Mouse (Mus musculus): ENCODE measurements around the gene Scin. TPM values are rescaled to one million over a fixed set of nuclear protein-coding genes. Genes with fewer than 3 reads are reported as not detected.

The Scin gene
- polyA plus RNA-seq, 1 experiment, result 0.01 TPM

GRCm38 (mm10) chr12:40133194-40133572, 845 bp downstream of the Scin start:
- H3K4me3 ChIP-seq, result no peak overlapping the region
- H3K4me2 ChIP-seq (ENCODE audit: low read depth), result no peak overlapping the region
- no peaks in the 10 kb centered on the region for H3K79me2 ChIP-seq (ENCODE audit: control insufficient read depth, insufficient read depth)
- no peaks in the 10 kb centered on the region for H3K36me3 ChIP-seq (ENCODE audit: control insufficient read depth, insufficient read depth)
- TF ChIP-seq MAX (IDR thresholded peaks at IDR 0.05; ENCODE audit: low read depth) (no peak), CEBPB (IDR thresholded peaks at IDR 0.05; ENCODE audit: insufficient read depth, poor library complexity, severe bottlenecking) (no peak), SRF (IDR thresholded peaks at IDR 0.05; ENCODE audit: control insufficient read depth, insufficient read length, low read depth) (no peak), TCF12 (IDR thresholded peaks at IDR 0.05; ENCODE audit: insufficient read depth, poor library complexity, severe bottlenecking) (no peak), E2F4 (IDR thresholded peaks at IDR 0.05; ENCODE audit: insufficient read depth) (no peak), MYOD1 (IDR thresholded peaks at IDR 0.05; ENCODE audit: control insufficient read depth in 1 of 3, insufficient read length in 2 of 3, low read depth in 2 of 3) (no peak), POLR2AphosphoS2 (IDR thresholded peaks at IDR 0.05; ENCODE audit: insufficient read length, low read depth) (no peak), USF1 (IDR thresholded peaks at IDR 0.05; ENCODE audit: low read depth) (no peak), TCF3 (IDR thresholded peaks at IDR 0.05; ENCODE audit: insufficient read length, low read depth) (no peak), REST (IDR thresholded peaks at IDR 0.05; ENCODE audit: insufficient read depth, insufficient read length) (no peak), POLR2A (IDR thresholded peaks at IDR 0.05; ENCODE audit: insufficient read length, low read depth) (no peak), MYOG (IDR thresholded peaks at IDR 0.05; ENCODE audit: control insufficient read depth in 1 of 3, insufficient read depth in 1 of 3, insufficient read length in 2 of 3, low read depth in 2 of 3) (no peak)
- no peaks in the 10 kb centered on the region for H3K27me3 ChIP-seq (ENCODE audit: control insufficient read depth, insufficient read depth, insufficient read length)
- H3ac ChIP-seq (ENCODE audit: control insufficient read depth, insufficient read length), result no peak overlapping the region

- no peak for TF ChIP-seq SRF (IDR thresholded peaks at IDR 0.05; ENCODE audit: control insufficient read depth, insufficient read length, low read depth)
- TF ChIP-seq MYOG (IDR thresholded peaks at IDR 0.05; ENCODE audit: control insufficient read depth in 1 of 3, insufficient read depth in 1 of 3, insufficient read length in 2 of 3, low read depth in 2 of 3), result no peak
- TF ChIP-seq E2F4 (IDR thresholded peaks at IDR 0.05; ENCODE audit: insufficient read depth), result no peak
- TF ChIP-seq TCF12 (IDR thresholded peaks at IDR 0.05; ENCODE audit: insufficient read depth, poor library complexity, severe bottlenecking), result no peak
- no peak for TF ChIP-seq POLR2A (IDR thresholded peaks at IDR 0.05; ENCODE audit: insufficient read length, low read depth)
- TF ChIP-seq MYOD1 (IDR thresholded peaks at IDR 0.05; ENCODE audit: control insufficient read depth in 1 of 3, insufficient read length in 2 of 3, low read depth in 2 of 3), result no peak
- TF ChIP-seq POLR2AphosphoS2 (IDR thresholded peaks at IDR 0.05; ENCODE audit: insufficient read length, low read depth), result no peak
- no peak for TF ChIP-seq REST (IDR thresholded peaks at IDR 0.05; ENCODE audit: insufficient read depth, insufficient read length)
- TF ChIP-seq MAX (IDR thresholded peaks at IDR 0.05; ENCODE audit: low read depth), result no peak
- H3K36me3 ChIP-seq (ENCODE audit: control insufficient read depth, insufficient read depth), result no peaks in the 10 kb centered on the region
- no peak overlapping the region for H3K4me3 ChIP-seq
Measured at GRCm38 (mm10) chr12:40118872-40119271, 15.2 kb downstream of the Scin start.

GRCm38 (mm10) chr12:40117045-40117444, 17.0 kb downstream of the Scin start:
- Histone ChIP-seq H3K4me2 (ENCODE audit: low read depth) (no peak overlapping the region), H3K36me3 (ENCODE audit: control insufficient read depth, insufficient read depth) (no peaks in the 10 kb centered on the region), H3K27me3 (ENCODE audit: control insufficient read depth, insufficient read depth, insufficient read length) (no peaks in the 10 kb centered on the region), H3K4me3 (no peak overlapping the region), H3K79me2 (ENCODE audit: control insufficient read depth, insufficient read depth) (no peaks in the 10 kb centered on the region), H3ac (ENCODE audit: control insufficient read depth, insufficient read length) (no peak overlapping the region)
- no peak for TF ChIP-seq REST (IDR thresholded peaks at IDR 0.05; ENCODE audit: insufficient read depth, insufficient read length)
- TF ChIP-seq TCF12 (IDR thresholded peaks at IDR 0.05; ENCODE audit: insufficient read depth, poor library complexity, severe bottlenecking), result no peak
- no peak for TF ChIP-seq POLR2A (IDR thresholded peaks at IDR 0.05; ENCODE audit: insufficient read length, low read depth)
- no peak for TF ChIP-seq USF1 (IDR thresholded peaks at IDR 0.05; ENCODE audit: low read depth)
- TF ChIP-seq POLR2AphosphoS2 (IDR thresholded peaks at IDR 0.05; ENCODE audit: insufficient read length, low read depth), result no peak
- TF ChIP-seq SRF (IDR thresholded peaks at IDR 0.05; ENCODE audit: control insufficient read depth, insufficient read length, low read depth), result no peak
- no peak for TF ChIP-seq CEBPB (IDR thresholded peaks at IDR 0.05; ENCODE audit: insufficient read depth, poor library complexity, severe bottlenecking)
- TF ChIP-seq MAX (IDR thresholded peaks at IDR 0.05; ENCODE audit: low read depth), result no peak
- TF ChIP-seq MYOD1 (IDR thresholded peaks at IDR 0.05; ENCODE audit: control insufficient read depth in 1 of 3, insufficient read length in 2 of 3, low read depth in 2 of 3), result no peak
- TF ChIP-seq MYOG (IDR thresholded peaks at IDR 0.05; ENCODE audit: control insufficient read depth in 1 of 3, insufficient read depth in 1 of 3, insufficient read length in 2 of 3, low read depth in 2 of 3), result no peak
- no peak for TF ChIP-seq E2F4 (IDR thresholded peaks at IDR 0.05; ENCODE audit: insufficient read depth)
- no peak for TF ChIP-seq TCF3 (IDR thresholded peaks at IDR 0.05; ENCODE audit: insufficient read length, low read depth)

More at GRCm38 (mm10) chr12:40118872-40119271, 15.2 kb downstream of the Scin start:
- Histone ChIP-seq H3ac (ENCODE audit: control insufficient read depth, insufficient read length) (no peak overlapping the region), H3K79me2 (ENCODE audit: control insufficient read depth, insufficient read depth) (no peaks in the 10 kb centered on the region), H3K4me2 (ENCODE audit: low read depth) (no peak overlapping the region), H3K27me3 (ENCODE audit: control insufficient read depth, insufficient read depth, insufficient read length) (no peaks in the 10 kb centered on the region)

GRCm38 (mm10) chr12:40116214-40116613, 17.8 kb downstream of the Scin start:
- H3K4me2 ChIP-seq (ENCODE audit: low read depth), result no peak overlapping the region
- H3K79me2 ChIP-seq (ENCODE audit: control insufficient read depth, insufficient read depth), result no peaks in the 10 kb centered on the region
- TF ChIP-seq SRF (IDR thresholded peaks at IDR 0.05; ENCODE audit: control insufficient read depth, insufficient read length, low read depth) (no peak), MAX (IDR thresholded peaks at IDR 0.05; ENCODE audit: low read depth) (no peak), TCF12 (IDR thresholded peaks at IDR 0.05; ENCODE audit: insufficient read depth, poor library complexity, severe bottlenecking) (no peak), MYOD1 (IDR thresholded peaks at IDR 0.05; ENCODE audit: control insufficient read depth in 1 of 3, insufficient read length in 2 of 3, low read depth in 2 of 3) (no peak), E2F4 (IDR thresholded peaks at IDR 0.05; ENCODE audit: insufficient read depth) (no peak), REST (IDR thresholded peaks at IDR 0.05; ENCODE audit: insufficient read depth, insufficient read length) (no peak), CEBPB (IDR thresholded peaks at IDR 0.05; ENCODE audit: insufficient read depth, poor library complexity, severe bottlenecking) (no peak), TCF3 (IDR thresholded peaks at IDR 0.05; ENCODE audit: insufficient read length, low read depth) (no peak), POLR2AphosphoS2 (IDR thresholded peaks at IDR 0.05; ENCODE audit: insufficient read length, low read depth) (no peak), MYOG (IDR thresholded peaks at IDR 0.05; ENCODE audit: control insufficient read depth in 1 of 3, insufficient read depth in 1 of 3, insufficient read length in 2 of 3, low read depth in 2 of 3) (no peak), USF1 (IDR thresholded peaks at IDR 0.05; ENCODE audit: low read depth) (no peak), POLR2A (IDR thresholded peaks at IDR 0.05; ENCODE audit: insufficient read length, low read depth) (no peak)
- no peaks in the 10 kb centered on the region for H3K27me3 ChIP-seq (ENCODE audit: control insufficient read depth, insufficient read depth, insufficient read length)
- H3K4me3 ChIP-seq, result no peak overlapping the region
- no peaks in the 10 kb centered on the region for H3K36me3 ChIP-seq (ENCODE audit: control insufficient read depth, insufficient read depth)
- H3ac ChIP-seq (ENCODE audit: control insufficient read depth, insufficient read length), result no peak overlapping the region

Data from myocyte (in vitro differentiated cells).